Mouse (Mus musculus): ENCODE measurements around the gene 0610010K14Rik.

- TF ChIP-seq POLR2A (IDR thresholded peaks at IDR 0.05; ENCODE audit: insufficient read depth, low read length) (no peak), CTCF (IDR thresholded peaks at IDR 0.05; ENCODE audit: low read depth, low read length) (no peak)
These were observed 16.6 kb upstream of the 0610010K14Rik start for GRCm38 (mm10) chr11:70254337-70254736.

Data from ES-Bruce4 (cell line).